Mouse (Mus musculus) thymus, adult 2 months (tissue): Measurements from ENCODE around the gene Rit1.

Experiments used
- CTCF ChIP-seq: fragments of 200-500 bp; IDR thresholded peaks from 2 replicates; pipeline ENCODE4 v1.5.1; 2012; ENCODE audit warnings: mild to moderate bottlenecking, control low read depth, low read length, moderate library complexity, borderline replicate concordance; ENCODE audit not compliant: control insufficient read depth, poor library complexity, insufficient read depth; ENCODE audit errors: extremely low read depth
- POLR2A ChIP-seq: fragments of 200-500 bp; IDR thresholded peaks from 2 replicates; pipeline ENCODE4 v1.6.1; 2012; ENCODE audit warnings: mild to moderate bottlenecking, low read length, control low read depth, moderate library complexity; ENCODE audit not compliant: control insufficient read depth, poor library complexity, insufficient read depth; ENCODE audit errors: extremely low read depth

GRCm38 (mm10) chr3:88746871-88747231 lies 30.2 kb downstream of the Rit1 start:
- TF ChIP-seq POLR2A: no peak
- TF ChIP-seq CTCF: no peak
